Mouse (Mus musculus) thymus, adult 2 months (tissue): ENCODE results near the gene Skint8.

Experiments
- CTCF ChIP-seq: fragments of 200-500 bp; IDR thresholded peaks from 2 replicates; pipeline ENCODE4 v1.5.1; 2012; ENCODE audit warnings: mild to moderate bottlenecking, control low read depth, low read length, moderate library complexity, borderline replicate concordance; ENCODE audit not compliant: control insufficient read depth, poor library complexity, insufficient read depth; ENCODE audit errors: extremely low read depth
- POLR2A ChIP-seq: fragments of 200-500 bp; IDR thresholded peaks from 2 replicates; pipeline ENCODE4 v1.6.1; 2012; ENCODE audit warnings: mild to moderate bottlenecking, low read length, control low read depth, moderate library complexity; ENCODE audit not compliant: control insufficient read depth, poor library complexity, insufficient read depth; ENCODE audit errors: extremely low read depth

- no peak for TF ChIP-seq POLR2A
- TF ChIP-seq CTCF, result no peak
Measured at GRCm38 (mm10) chr4:111892138-111892537, 27.1 kb upstream of the Skint8 start.
